Mouse (Mus musculus) testis, adult 2 months (tissue): ENCODE results near the gene Prok2. TPM values are rescaled to one million over a fixed set of nuclear protein-coding genes. Genes with fewer than 3 reads are reported as not detected.

ENCODE experiments used
- H3K27ac ChIP-seq: fragments of 200-500 bp; 2 replicates; pipeline ENCODE4 v1.5.1; 2012; ENCODE audit warnings: low read depth, low read length; ENCODE audit not compliant: control insufficient read depth, insufficient read depth
- H3K27me3 ChIP-seq: fragments of 200-500 bp; 2 replicates; pipeline ENCODE4 v1.6.1; 2012; ENCODE audit warnings: mild to moderate bottlenecking, low read length, moderate library complexity; ENCODE audit not compliant: control insufficient read depth, insufficient read depth
- H3K36me3 ChIP-seq: fragments of 200-500 bp; 2 replicates; pipeline ENCODE4 v1.6.1; 2012; ENCODE audit warnings: mild to moderate bottlenecking, low read length; ENCODE audit not compliant: control insufficient read depth, insufficient read depth
- H3K4me1 ChIP-seq: fragments of 200-500 bp; 2 replicates; pipeline ENCODE4 v1.6.1; 2012; ENCODE audit warnings: low read length; ENCODE audit not compliant: control insufficient read depth, insufficient read depth
- H3K4me3 ChIP-seq: fragments of 200-500 bp; 2 replicates; pipeline ENCODE4 v1.5.1; 2012; ENCODE audit warnings: low read depth, mild to moderate bottlenecking, low read length, moderate library complexity, mixed read lengths; ENCODE audit not compliant: control insufficient read depth
- CTCF ChIP-seq: fragments of 200-500 bp; IDR thresholded peaks from 2 replicates; pipeline ENCODE4 v1.5.1; 2012; ENCODE audit warnings: low read depth, mild to moderate bottlenecking, inconsistent platforms, low read length, moderate library complexity; ENCODE audit not compliant: control insufficient read depth, insufficient read depth, insufficient replicate concordance
- POLR2A ChIP-seq: fragments of 200-500 bp; IDR thresholded peaks from 2 replicates; pipeline ENCODE4 v1.6.1; 2012; ENCODE audit warnings: low read depth, mild to moderate bottlenecking, inconsistent platforms, low read length, moderate library complexity; ENCODE audit not compliant: control insufficient read depth
- polyA plus RNA-seq: library from polyadenylated mRNA; depleted of rRNA; stranded (reverse); fragments of >200 nt; gene quantifications from 2 replicates; pipeline ENCODE4 v1.2.3, GENCODE M21; 2012

Gene Prok2
- polyA plus RNA-seq, 1 experiment = 33.4 TPM

DNA sequence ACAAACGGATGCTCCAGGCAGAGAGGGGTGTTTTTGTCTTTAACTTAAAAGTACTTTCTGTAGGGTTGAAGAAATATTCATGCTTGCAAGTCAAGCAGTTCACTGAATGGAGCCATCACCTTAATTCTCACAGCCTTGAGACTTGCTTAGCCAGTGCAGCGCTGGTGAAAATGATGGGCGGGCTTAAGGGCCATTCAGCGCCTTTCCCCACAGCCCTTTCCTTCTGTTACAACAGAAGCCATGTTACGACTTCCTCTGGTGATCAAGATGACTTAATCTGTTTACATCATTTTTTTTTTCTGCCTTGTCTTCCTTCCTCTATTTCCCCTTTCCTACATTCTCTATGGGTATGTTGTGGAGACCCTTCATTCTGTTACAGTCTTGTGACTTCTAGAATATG lies 20.1 kb upstream of the Prok2 start:
- H3K36me3 ChIP-seq = no peaks in the 10 kb centered on the region
- no peak overlapping the region for H3K27ac ChIP-seq
- TF ChIP-seq CTCF = no peak
- TF ChIP-seq POLR2A = no peak
- no peak overlapping the region for H3K4me3 ChIP-seq
- no peaks in the 10 kb centered on the region for H3K27me3 ChIP-seq
- H3K4me1 ChIP-seq = peaks cover 2% of the 10 kb centered on the region; the same call in 1 of the 2 replicates

DNA sequence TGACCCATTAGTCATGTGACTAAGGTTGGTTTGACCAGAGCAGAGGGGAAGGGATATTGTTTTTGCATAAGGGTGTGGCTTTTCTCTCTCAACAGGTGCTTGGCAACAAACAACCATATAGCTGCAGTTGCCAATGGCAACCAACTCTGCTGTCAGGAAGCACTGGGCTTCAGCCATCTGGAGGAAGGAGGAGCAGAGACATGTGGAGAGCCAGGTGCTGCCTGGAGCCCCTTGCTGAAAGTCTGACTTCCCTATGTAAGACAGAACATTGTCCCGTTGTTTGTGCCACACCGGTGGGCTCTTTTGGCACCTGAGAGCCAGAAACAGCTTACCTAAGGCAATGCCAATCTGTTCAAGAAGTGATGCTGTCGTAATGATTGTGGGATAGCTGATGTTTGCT lies 16.7 kb upstream of the Prok2 start:
- TF ChIP-seq CTCF (no peak), POLR2A (no peak)
- Histone ChIP-seq H3K27me3 (no peaks in the 10 kb centered on the region), H3K36me3 (no peaks in the 10 kb centered on the region), H3K27ac (no peak overlapping the region), H3K4me1 (peaks cover 2% of the 10 kb centered on the region; the same call in 1 of the 2 replicates), H3K4me3 (no peak overlapping the region)

DNA sequence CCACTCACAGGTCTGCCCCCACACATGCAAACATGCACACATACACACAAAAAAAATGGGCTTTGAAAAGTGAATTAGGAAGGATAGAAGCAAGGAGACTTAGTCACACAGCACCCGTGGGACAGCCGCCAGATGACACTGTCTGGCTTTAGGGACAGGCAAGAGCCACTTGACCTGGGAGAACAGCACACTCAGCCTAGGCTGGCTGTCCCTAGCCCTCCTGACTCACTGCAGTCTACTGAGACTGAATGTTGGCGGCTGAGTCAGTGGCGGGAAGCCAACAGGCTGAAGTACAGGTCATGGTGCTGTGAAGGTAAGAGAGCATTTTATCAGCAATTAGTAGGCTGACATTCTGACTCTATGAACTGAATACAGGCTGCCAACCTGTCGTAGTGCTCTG lies 8.5 kb upstream of the Prok2 start:
- H3K36me3 ChIP-seq = no peaks in the 10 kb centered on the region
- no peak overlapping the region for H3K4me3 ChIP-seq
- no peaks in the 10 kb centered on the region for H3K27me3 ChIP-seq
- H3K27ac ChIP-seq = no peak overlapping the region
- TF ChIP-seq CTCF (no peak), POLR2A (no peak)
- no peaks in the 10 kb centered on the region for H3K4me1 ChIP-seq

DNA sequence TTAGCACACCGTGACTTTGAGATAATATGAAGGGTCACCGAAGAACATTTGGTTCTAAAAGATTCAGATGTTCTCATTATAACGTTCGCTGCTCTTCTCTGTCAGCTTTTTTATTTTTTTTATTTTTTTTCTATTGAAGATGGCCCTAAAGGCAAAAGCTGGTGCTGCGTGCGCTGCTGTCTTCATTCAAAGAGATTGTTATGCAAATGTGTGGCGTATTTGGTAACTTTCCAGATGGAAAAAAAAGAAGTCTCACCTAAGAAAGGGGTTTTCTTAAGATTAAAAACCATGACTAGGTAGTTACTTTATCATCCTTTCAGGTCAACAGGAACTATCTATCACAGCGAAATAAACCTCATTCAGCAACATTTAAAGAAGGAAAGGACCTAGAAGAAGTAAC lies 6.5 kb upstream of the Prok2 start:
- H3K4me3 ChIP-seq = no peak overlapping the region
- no peak overlapping the region for H3K27ac ChIP-seq
- H3K4me1 ChIP-seq = no peaks in the 10 kb centered on the region
- no peak for TF ChIP-seq CTCF
- TF ChIP-seq POLR2A = no peak
- no peaks in the 10 kb centered on the region for H3K27me3 ChIP-seq
- no peaks in the 10 kb centered on the region for H3K36me3 ChIP-seq

DNA sequence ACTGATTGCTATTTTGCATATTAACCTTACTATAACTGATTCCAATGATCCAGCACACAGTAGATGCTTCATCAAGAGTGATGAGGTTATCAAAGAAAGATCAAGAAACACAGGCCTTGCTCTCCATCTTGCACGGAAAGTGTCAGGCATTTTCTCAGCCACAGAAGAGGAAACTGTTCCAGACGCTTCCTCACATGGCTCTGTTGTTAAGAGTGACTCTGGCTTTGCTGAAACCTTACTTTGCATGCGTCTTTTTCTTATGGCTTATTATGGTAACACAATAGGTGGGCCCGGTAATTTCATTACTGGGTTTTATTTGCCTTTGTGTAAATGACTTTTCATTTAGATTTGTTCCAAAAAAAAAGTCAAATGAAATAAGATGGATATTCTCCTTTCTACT lies 5.7 kb upstream of the Prok2 start:
- Histone ChIP-seq H3K27me3 (no peaks in the 10 kb centered on the region), H3K4me1 (peaks cover under 1% of the 10 kb centered on the region), H3K36me3 (no peaks in the 10 kb centered on the region), H3K4me3 (no peak overlapping the region), H3K27ac (no peak overlapping the region)
- TF ChIP-seq POLR2A = no peak
- no peak for TF ChIP-seq CTCF

DNA sequence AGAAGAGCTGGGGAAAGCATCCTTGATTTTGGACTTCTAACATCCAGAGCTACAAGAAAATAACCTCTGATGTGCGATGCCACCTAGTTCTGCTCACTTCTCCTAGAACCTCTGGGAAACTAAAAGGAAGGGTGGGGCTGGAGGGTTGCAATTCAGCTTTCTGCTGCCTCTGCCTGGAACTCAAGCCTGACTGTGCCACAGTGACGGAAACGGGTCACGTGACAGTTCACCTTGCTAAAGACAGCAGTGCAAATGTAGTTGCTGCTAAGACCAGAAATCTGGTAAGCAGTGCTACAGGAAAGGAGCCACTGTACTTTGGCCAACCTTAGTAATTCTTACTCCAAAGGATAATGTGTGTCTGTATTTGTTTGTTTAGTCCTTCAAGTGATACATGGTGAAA lies 3.7 kb upstream of the Prok2 start:
- Histone ChIP-seq H3K27me3 (no peaks in the 10 kb centered on the region), H3K27ac (no peak overlapping the region), H3K4me3 (no peak overlapping the region), H3K36me3 (no peaks in the 10 kb centered on the region), H3K4me1 (peaks cover 9% of the 10 kb centered on the region)
- TF ChIP-seq CTCF = no peak
- TF ChIP-seq POLR2A = no peak

DNA sequence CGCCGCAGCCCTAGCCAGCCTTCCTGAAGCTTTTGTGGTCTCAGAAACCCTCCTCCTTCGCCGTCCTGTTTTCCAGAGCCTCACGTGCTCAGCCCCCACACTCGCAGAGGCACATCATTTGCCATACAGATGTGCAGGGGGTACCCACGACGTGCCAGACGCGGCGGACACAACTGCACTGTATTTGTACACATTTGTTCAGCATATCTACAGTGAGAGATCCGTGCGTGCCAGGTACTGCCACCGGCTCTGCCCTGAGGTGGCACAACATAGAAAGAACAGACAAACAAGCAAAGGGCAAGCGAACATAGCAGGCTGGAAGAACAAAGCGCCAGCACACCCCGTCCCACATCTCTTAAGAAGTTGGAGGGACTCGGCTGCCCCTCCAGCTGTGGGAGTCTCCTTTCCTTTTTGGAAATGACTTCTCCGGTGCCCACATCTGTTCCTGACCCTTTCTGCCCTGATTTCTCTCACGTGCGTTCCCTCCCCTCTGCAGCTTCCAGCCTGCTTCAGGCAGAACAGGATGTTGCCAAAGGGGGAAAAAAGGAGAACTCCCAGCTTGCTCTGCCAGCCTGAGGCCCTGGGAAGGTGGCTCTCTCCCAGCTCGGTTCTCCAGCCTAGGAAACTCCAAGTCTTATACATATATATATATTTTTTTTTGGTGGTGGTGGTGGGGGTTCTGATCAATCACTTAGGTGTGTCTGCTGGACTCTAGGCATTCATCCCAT lies 548 bp upstream of the Prok2 start:
- Histone ChIP-seq H3K4me3 (peak overlapping the region; percentile 94), H3K27ac (no peak overlapping the region), H3K36me3 (no peaks in the 10 kb centered on the region), H3K4me1 (peaks cover 9% of the 10 kb centered on the region), H3K27me3 (no peaks in the 10 kb centered on the region)
- TF ChIP-seq POLR2A (no peak), CTCF (no peak)
